Mouse (Mus musculus) macrophage (primary cell): ENCODE measurements around the gene Fev. TPM values are rescaled to one million over a fixed set of nuclear protein-coding genes. Genes with fewer than 3 reads are reported as not detected.

Source experiments
- H3K27ac ChIP-seq: fragments of 350-480 bp; formaldehyde crosslinking; 2 replicates; pipeline ENCODE4 v1.9.0; 2021
- H3K36me3 ChIP-seq: fragments of 350-480 bp; formaldehyde crosslinking; 2 replicates; pipeline ENCODE4 v1.9.0; 2021; ENCODE audit errors: inconsistent target
- H3K4me3 ChIP-seq: fragments of 350-480 bp; formaldehyde crosslinking; 2 replicates; pipeline ENCODE4 v1.9.0; 2021; ENCODE audit errors: inconsistent target
- H3K79me2 ChIP-seq: fragments of 350-480 bp; formaldehyde crosslinking; 2 replicates; pipeline ENCODE4 v1.9.0; 2021; ENCODE audit errors: inconsistent target
- WGBS: methylation state at CpG from one replicate; pipeline ENCODE4 v1.1.7; 2026; ENCODE audit warnings: inconsistent platforms; ENCODE audit not compliant: missing documents; 5-methylcytosine and 5-hydroxymethylcytosine counted together
- polyA plus RNA-seq: library from polyadenylated mRNA; stranded (reverse); fragments of 250-400 nt; gene quantifications from 3 replicates; pipeline ENCODE4 v1.2.4, GENCODE M21; 2018; ENCODE audit warnings: inconsistent platforms

The Fev gene
- polyA plus RNA-seq, 1 experiment from 2014 or later, result not detected

DNA sequence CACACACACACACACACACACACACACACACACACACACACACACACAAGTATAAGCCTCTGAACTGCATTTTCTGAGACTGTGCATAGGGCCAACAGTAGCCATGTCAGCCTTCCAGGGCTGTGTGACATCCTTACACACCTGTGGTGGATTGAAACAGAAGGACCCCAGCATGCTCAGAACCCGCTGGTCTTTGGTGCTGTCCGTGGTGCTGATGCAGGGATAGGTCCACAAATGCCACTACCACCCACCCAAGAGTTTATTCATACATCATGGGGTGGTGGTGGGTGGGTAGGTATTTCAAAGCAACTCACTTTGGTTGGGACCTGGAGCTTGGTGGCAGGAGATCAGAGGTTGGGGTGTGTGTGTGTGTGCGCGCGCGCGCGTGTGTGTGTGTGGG, 6.3 kb upstream of the Fev start:
- no peak overlapping the region for H3K27ac ChIP-seq
- no peaks in the 10 kb centered on the region for H3K36me3 ChIP-seq
- 8% methylated on average over 2 of the region's 8 CpGs for WGBS
- H3K4me3 ChIP-seq, result no peak overlapping the region
- H3K79me2 ChIP-seq, result no peaks in the 10 kb centered on the region

DNA sequence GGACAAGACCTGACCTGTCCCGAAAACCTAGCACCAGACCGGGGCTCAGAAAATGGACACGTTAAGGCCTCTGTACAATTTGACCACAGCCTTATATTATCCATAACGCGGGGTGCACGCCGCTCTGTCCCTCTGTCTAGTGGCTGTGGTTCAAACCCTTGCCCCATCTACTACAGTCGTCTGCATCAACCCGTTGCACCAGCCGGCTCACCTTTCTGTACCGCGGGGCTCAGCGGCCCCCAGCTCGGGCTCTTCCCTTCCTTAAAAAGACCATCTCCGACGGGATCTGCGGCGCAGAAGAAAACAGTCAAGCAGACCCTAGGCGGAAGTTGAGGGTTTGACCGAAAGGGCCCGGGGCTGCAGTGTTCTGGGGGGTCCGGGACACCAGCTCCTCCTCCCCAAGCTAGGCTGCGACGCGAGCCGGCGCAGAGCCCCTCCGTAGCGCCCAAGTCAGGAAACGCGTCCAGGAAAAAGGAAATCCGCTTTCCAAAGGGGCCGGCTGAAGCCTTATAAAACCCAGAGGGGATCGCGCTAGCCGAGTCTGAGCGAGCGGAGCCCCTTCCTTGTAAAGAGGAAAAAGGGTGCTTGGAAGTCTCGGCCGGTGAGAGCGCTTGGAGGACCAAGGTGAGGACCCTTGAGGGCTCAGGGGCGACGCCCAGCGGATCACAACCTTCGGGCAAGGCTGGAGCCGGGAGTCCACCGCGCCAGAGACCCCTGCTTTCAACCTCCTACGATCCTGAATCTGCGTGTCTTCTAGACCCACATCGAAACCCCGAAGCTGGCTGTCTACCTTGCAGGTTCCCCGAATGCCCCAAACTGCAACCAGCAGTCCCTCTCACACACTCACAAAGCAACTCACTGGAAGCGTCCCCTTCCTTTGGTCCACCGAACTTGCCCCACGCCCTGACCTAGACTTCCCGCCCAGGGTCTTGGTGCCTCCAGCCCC, 750 bp downstream of the Fev start:
- Histone ChIP-seq H3K4me3 (no peak overlapping the region), H3K79me2 (no peaks in the 10 kb centered on the region), H3K27ac (no peak overlapping the region), H3K36me3 (no peaks in the 10 kb centered on the region)
- WGBS, result 4% methylated on average over 57 of the region's 57 CpGs

DNA sequence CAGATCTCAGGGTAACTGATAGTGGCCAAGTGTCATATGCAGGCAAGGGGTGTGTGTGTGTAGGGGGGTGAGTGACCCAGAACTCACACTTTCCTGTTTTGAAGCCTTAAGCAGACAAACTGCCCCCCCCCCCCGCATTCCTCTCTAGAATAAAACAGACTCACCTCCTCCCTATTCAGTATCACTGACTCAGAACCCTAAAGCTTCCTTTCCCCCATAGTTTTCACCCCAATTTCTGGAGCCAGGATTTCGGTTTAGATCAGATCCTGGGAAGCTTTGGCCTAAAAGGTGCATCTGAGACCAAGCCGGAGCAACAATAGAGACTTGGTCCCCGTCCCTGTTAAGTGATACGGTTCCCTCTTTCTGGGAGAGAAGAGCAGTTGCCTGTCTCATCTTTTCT, 1.8 kb downstream of the Fev start:
- 31% methylated on average over 4 of the region's 5 CpGs for WGBS
- H3K27ac ChIP-seq, result no peak overlapping the region
- no peak overlapping the region for H3K4me3 ChIP-seq

DNA sequence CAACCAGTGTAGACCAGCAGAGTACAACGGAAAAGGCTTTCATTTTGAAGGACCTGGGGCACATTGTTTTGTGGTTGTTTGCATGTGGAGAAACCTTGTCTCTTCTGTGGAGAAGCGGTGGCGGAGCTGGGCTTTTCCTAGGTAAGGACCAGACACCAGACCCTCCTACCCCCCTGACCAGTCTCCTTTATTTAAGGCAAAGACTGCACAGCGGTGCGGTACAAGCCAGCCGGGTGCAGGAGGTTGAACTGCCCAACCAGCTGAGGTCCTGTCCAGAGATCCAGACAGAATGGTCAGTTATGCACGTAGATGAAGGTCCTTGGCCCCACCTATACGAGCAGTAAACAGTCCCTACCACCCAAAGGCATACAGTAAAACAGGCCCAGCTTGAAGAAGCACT, 2.4 kb downstream of the Fev start:
- Histone ChIP-seq H3K27ac (no peak overlapping the region), H3K79me2 (no peaks in the 10 kb centered on the region), H3K4me3 (no peak overlapping the region), H3K36me3 (no peaks in the 10 kb centered on the region)
- 9% methylated on average over 8 of the region's 8 CpGs for WGBS

More for the DNA sequence above, 1.8 kb downstream of the Fev start:
- Histone ChIP-seq H3K79me2 (no peaks in the 10 kb centered on the region), H3K36me3 (no peaks in the 10 kb centered on the region)

DNA sequence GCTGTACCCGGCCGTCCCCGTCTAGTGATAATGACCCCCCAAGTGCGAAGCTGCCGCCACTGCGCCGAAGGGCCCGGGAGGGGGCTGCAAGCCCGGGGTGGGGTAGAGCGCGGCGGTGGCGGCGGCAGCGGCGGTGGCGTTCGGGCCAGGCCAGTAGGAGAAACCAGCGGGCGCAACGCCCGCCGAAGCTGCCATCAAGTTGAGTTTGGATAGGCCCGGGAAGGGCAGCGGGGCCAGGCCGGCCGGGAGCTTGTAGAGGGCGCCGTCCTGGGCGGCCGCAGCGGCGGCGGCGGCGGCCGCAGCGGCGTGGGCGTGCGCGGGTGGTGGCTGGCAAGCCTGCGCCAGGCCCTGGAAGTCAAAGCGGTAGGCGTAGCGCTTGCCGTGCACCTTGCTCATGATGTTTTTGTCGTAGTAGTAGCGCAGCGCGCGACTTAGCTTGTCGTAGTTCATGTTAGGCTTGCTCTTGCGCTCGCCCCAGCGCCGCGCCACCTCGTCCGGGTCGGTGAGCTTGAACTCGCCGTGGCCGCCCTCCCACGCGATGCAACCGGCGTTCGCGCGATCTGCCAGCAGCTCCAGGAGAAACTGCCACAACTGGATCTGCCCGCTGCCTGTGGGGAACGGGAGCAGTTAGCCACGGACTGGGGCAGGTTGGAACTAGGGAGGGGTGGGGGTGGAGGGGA, 3.0 kb downstream of the Fev start:
- Histone ChIP-seq H3K79me2 (no peaks in the 10 kb centered on the region), H3K27ac (no peak overlapping the region), H3K4me3 (no peak overlapping the region), H3K36me3 (no peaks in the 10 kb centered on the region)
- WGBS, result 2% methylated on average over 66 of the region's 74 CpGs

DNA sequence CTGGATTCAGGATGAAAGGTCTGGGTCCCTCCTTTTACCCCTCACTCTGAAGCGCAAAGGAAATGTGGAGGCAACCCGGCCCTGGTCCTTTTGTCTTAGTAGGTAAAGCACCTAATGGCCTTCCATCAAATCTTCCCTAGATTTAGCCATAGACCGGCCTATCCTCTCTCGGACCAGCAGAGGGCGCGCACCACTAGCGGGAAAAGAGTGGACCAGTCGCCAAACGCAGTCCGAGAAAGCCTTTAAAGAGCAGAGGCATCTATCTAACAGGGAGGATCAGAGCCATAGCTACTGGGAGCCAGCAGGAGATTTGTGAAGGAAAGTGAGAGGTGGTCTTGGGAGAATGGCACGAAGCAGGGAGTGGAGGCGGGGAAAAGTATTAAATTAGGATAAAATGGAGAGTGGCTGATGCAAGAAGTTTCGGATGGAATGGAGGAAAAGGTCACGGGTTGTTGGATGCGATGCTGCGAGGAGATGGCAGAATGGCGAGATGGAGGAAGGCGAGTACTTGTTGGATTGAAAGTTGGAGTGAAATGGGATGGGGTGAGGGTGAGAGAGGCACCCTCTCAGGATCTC, 4.3 kb downstream of the Fev start:
- H3K36me3 ChIP-seq, result no peaks in the 10 kb centered on the region
- no peaks in the 10 kb centered on the region for H3K79me2 ChIP-seq
- no peak overlapping the region for H3K4me3 ChIP-seq
- 3% methylated on average over 12 of the region's 18 CpGs for WGBS
- H3K27ac ChIP-seq, result no peak overlapping the region

DNA sequence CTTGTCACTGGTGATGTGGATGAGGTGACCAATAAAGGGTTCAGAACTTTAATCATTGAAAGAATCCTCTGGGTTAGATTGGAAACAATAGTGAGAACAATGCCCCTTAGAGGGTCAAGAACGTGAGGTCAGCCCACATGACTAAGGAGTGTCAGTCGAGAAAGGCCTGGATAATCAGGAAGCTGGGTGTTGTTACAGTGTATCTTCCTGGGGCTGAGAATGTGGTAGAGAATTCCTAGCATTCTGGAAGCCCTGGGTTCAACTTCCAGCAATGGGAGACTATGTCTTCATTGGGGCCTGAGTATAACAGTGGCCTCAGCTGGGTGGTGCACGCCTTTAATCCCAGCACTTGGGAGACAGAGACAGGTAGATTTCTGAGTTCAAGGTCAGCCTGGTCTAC, 8.0 kb downstream of the Fev start:
- no peaks in the 10 kb centered on the region for H3K36me3 ChIP-seq
- H3K4me3 ChIP-seq, result no peak overlapping the region
- H3K27ac ChIP-seq, result no peak overlapping the region
- no peaks in the 10 kb centered on the region for H3K79me2 ChIP-seq
- WGBS, result 35% methylated on average over 3 of the region's 3 CpGs

DNA sequence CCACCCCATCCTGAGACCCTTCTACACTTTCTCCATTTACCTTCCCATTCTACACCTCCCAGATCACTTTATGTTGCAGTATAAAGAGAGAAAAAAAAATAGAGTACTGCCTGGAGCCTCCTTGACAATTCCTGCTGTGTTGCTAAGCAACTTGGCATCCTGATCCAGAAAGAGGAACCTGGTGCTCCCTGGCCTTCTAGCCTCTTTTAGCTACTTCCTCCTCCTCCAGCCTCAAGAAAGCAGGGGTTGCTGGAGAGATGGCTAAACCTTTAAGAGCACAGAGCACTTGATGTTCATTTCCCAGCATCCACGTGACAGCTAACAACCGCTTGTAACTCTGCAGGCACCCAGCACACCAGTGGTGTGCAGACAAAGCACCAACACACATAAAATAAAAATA, 13.0 kb downstream of the Fev start:
- Histone ChIP-seq H3K79me2 (no peaks in the 10 kb centered on the region), H3K4me3 (no peak overlapping the region), H3K27ac (no peak overlapping the region), H3K36me3 (no peaks in the 10 kb centered on the region)
- 20% methylated on average over 2 of the region's 2 CpGs for WGBS

DNA sequence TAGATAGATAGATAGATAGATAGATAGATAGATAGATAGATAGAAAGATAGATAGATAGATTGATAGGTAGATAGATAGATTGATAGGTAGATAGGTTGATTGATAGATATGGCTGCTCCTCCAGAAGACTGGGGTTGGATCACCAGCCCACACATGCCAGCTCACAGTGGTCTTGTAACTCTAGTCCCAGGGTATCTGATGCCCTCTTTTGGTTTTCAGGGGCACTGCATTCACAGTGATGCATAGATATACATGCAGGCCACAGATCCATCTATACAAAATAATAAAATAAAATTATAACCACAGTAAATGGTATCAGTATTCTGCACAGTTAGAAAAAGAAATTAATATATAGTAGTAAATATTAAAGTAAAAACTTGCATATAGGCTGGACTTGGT, 23.4 kb downstream of the Fev start:
- H3K4me3 ChIP-seq, result no peak overlapping the region
- H3K27ac ChIP-seq, result no peak overlapping the region
- no peaks in the 10 kb centered on the region for H3K79me2 ChIP-seq
- no peaks in the 10 kb centered on the region for H3K36me3 ChIP-seq

DNA sequence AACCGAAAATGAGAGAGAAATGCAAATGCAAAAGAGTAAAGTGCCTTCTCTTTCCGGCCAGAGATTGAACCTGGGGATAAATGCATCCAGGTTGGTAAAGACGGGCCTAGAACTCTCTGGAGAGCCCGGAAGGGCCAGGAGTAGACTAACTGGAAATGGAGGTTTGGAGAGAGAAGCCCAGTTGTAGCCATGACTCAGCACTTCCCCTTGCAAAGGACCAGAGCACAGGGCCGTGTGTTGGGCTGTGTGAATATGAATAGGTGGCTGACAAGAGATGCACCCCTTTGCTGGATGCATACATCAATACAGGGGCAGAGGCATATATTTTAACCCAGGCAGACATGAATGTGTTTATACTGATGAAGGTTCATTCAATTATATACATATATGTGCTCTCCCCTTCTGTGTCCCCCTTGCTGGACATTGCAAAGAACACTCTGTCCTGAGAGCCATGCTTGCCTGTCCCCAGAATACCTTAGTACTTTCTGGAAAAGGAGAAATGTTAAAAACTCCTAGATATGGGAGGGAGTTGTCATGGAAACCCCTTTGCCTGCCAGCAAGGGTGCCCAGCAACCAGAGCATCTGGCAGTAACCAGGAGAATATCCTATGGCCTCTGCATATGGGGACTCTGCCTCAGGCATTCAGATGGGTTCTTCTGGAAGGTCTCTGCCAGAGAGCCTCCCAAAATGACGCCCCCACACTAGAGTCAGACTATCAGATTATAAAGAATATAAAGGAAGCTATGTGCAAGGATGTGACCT, 25.8 kb downstream of the Fev start:
- Histone ChIP-seq H3K79me2 (no peaks in the 10 kb centered on the region), H3K27ac (no peak overlapping the region), H3K36me3 (no peaks in the 10 kb centered on the region), H3K4me3 (no peak overlapping the region)
- 31% methylated on average over 6 of the region's 6 CpGs for WGBS

DNA sequence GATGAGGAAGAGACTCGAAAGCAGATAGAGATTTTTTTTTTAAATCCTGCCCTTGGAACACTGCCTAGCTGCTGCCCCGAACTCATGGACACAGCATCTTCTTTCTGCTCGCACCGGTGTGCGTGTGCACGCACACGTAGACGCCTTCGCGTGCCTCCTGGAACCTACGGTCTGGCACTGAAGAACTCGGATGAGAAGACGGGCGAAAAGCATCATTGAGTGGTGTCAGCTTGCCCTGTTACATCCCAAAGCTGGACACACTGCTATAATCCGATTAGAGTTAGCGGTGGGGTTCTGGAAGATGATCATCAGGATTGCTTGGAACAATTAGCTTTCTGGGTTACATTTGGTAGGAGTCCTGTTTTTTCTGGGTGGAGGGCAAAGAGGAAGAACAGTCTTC, 26.4 kb downstream of the Fev start:
- Histone ChIP-seq H3K4me3 (no peak overlapping the region), H3K79me2 (no peaks in the 10 kb centered on the region), H3K36me3 (no peaks in the 10 kb centered on the region), H3K27ac (no peak overlapping the region)
- 12% methylated on average over 16 of the region's 16 CpGs for WGBS

DNA sequence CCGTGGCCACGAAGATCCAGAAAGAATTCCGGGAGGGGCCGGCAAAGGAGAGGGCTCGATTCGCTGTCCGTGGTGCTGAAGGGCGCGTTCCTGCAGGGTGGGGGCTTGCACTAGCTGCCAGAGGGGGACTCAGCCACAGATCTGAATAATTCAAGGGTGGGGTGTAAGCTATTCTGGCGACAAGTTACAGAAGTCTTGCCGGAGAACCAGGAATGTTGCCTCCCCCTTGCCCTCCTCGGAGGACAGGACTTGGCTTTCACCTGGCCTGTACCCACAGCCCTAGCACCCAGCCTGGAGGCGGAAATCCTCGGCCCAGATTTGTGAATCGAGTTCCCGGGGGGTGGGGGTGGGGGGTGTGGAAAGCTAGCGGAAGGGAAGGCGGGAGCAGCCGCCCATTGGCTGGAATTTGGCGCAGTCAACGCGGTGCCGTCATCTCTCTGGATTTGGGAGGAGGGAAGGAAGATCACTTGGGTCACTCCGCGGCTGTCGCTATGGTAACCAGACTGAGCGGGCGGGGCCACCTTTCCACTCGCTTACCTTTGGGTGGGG, 27.0 kb downstream of the Fev start:
- Histone ChIP-seq H3K79me2 (no peaks in the 10 kb centered on the region), H3K4me3 (no peak overlapping the region), H3K36me3 (no peaks in the 10 kb centered on the region), H3K27ac (no peak overlapping the region)
- 3% methylated on average over 29 of the region's 29 CpGs for WGBS

DNA sequence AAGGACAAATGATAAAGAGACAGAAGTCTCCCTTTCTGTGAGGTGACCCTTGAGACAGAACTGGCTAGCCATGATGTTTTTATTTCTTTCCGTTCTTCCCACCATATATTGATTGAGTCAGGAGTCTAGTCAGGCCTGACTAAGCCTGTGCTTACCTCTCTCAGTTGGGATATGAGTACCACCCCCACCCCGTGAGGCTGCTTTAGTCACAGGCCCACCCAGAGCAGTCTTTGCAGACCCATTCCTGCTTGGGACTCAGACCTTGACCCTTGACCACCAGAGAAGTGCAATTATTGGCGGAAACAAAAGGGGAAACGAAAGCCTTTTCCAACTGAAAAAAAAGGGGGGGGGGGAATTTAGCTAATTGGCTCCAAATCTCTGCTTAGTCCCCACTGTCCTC, 27.5 kb downstream of the Fev start:
- Histone ChIP-seq H3K79me2 (no peaks in the 10 kb centered on the region), H3K27ac (no peak overlapping the region), H3K36me3 (no peaks in the 10 kb centered on the region), H3K4me3 (no peak overlapping the region)
- WGBS, result 18% methylated on average over 4 of the region's 4 CpGs

DNA sequence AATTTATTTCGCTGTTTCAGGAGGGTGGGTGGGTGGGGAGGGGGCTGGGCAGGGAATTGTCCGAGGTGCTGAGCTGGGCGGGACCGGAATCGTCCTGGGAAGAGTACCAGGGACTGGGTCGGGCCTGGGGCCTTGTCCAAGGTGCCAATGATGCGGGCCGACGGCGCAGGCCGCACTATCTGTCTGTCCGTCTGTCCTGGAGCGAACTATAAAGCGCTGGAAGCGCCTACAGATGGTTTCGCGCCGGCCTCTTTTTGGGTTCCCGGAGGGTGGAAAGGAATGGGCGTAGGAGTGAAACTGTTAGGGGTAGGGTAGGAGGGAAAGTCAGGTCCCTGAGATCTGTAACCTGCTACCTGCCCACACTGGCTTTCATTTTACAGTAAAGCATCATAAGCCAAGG, 28.0 kb downstream of the Fev start:
- 9% methylated on average over 20 of the region's 20 CpGs for WGBS
- no peaks in the 10 kb centered on the region for H3K36me3 ChIP-seq
- H3K79me2 ChIP-seq, result no peaks in the 10 kb centered on the region

More for the DNA sequence above, 28.0 kb downstream of the Fev start:
- H3K27ac ChIP-seq, result no peak overlapping the region
- H3K4me3 ChIP-seq, result no peak overlapping the region
